Mouse (Mus musculus) 3T3-L1 (cell line): Measurements from ENCODE around the gene Ap4m1.
A peak's percentile ranks its signal among the peaks of the same experiment; 100 is the strongest.
"Not testable (repeated sequence)": the region's sequence is repeated elsewhere in the genome, so short reads cannot be mapped to it uniquely, and the experiment has no call there.

Source experiments
- DNase-seq: peaks from one replicate; pipeline ENCODE4 v3.0.0-alpha.2; 2015; ENCODE audit warnings: low read depth, low spot score

Ap4m1 gene

DNA sequence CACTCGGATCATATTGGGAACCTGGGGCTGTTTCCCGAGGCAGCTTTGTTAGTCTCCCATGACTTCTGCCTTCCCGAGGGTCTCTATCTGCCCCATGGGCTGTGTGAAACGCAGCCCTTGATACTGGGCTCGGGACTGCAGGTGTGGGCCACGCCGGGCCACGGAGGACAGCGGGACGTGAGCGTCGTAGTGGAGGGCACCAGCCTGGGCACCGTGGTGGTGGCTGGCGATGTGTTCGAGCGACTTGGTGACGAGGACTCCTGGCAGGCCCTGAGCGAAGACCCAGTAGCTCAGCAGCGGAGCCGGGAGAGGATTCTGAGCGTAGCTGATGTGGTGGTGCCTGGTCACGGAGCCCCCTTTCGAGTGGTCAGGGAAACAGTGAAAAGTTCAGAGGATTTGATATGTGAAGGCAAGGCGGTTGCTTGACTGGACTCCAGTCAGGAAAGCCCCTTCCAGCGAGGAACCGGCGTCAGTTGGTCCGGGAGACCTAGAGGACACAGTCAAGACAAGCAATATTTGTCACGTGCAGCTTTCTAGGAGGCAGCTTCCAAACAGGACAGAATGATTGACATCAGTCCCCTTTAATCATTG, 23.0 kb downstream of the Ap4m1 start:
- no peak for DNase-seq

DNA sequence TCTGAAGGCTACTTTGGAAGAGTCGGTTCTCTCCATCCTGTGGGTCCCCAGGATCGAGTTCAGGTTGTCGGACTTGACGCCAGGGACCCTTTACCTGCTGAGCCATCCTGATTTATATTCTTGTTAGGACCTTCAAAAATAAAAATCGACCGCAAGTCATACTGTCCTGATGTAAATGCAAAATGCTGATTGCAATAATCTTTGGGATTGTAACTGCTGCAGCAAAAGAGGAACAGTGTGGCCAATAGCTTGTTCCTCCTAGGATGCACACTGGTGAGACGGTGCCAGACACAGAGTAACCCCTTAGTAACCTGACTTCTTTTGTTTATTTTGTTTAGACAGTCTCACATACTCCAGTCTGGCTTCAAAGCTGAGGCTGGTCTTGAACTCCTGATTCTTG, 23.7 kb downstream of the Ap4m1 start:
- DNase-seq, result no peak

DNA sequence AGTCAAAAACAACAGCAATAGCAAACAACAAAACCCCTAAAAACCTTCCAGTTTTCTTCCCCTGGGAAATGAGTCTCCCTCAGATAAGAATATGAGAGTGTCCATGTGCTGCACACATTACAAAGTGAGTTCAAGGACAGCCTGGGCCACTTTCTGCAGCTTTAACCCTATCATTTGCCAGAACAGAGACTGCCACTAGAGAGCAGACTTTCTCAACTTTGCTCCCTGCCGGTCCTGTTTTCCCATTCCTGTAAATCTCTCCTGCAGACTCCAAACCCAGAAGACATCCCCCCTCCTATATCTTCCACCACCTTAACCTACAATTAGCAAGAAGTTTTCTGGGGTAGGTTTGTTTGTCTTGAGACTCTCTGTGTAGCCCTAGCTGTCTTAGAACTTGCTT, 27.8 kb downstream of the Ap4m1 start:
- DNase-seq, result peak; percentile 61

- no peak for DNase-seq
These were observed 30.3 kb downstream of the Ap4m1 start for GRCm38 (mm10) chr5:138202086-138202485.

DNA sequence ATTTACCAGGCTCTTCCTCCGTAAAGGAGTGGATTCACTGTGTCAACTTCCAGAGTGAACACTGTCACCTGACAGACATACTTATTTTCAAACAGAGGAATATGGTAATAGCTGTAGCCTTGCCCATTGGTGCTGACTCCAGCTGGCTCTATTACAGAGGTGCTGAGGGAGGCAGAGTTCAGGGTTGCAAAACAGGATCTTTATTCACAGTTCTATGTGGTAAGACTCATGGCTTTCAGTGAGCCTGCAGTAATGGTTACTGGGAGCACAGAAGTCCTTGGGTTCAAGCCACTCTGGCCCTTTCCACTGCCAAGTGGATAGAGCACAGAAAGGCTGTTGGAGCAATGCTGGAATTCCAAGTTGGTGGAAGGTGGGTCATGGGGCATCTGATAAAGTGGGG, 35.5 kb downstream of the Ap4m1 start:
- no peak for DNase-seq

DNA sequence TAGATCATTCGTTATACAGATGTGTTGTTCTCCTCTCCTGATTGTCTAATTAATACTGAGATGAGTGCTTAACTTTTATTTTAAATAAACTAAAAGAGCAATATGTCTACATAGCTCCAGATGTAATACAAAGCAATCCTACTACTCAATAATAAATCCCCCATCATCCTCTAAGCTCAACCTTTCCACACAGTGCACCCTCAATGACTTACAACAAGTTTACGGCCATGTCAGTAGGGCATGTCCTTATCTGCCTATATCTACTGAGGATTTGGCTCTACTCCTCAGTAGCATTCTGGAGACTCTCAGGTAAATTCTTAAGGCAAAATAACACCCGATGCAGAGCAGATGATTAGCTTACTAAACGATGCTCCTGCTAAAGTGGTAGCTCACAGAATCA, 36.1 kb downstream of the Ap4m1 start:
- no peak for DNase-seq

DNA sequence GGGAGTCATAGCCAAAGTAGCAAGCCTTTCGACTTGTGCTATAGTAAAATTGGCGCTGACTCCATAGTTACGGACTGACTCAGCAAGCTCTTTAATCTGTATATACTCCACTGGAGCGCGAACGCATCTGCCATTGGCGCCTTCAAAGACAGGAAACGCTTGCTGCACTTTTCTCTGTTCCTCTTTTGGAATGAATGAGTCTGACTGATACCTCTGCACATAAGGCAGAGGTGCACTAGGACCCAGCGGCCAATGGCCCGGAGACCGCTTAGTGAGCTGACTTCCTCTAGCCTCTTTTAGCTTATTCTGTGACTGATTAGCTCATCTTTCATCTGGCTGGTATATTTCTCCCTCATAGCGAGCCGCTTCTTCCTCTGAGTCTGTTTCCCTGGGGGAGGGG, 44.8 kb downstream of the Ap4m1 start:
- not testable (repeated sequence) for DNase-seq

DNA sequence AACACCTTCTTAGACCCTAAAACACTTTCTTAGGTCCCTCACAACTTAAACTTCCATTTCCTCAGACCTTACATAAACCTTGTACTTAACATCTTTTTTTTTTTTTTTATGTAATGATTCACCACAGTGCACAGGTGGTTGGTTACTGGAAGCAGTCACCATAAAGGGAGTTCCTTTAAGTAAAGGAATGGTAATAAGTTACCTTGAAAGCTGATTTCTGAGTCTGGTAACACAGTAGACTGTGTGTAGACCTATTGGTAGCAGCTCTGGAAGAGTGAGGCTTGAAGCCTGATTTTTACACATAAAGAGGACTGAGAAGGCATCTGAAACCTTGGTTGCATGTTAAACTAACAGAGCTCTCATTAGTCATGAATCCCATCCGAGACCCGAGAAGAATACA, 48.1 kb downstream of the Ap4m1 start:
- DNase-seq, result no peak

DNA sequence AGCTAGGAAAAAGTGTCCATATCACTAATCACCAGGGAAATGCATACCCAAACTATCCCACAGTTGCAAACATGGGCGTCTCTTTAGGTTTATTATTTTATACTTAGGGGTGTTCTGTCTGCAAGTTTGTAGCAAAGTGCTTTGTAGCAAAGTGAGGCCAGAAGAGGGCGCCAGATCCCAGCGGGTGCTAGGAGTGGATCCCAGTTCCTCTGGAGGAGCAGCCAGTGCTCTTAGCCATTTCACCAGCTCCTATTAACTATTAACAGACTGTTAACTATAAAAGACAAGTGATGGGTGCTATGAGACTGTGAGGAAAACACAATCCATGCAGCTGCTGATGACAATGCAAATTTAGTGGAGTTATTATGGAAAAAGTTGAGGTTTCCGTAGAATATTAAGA, 50.3 kb downstream of the Ap4m1 start:
- DNase-seq, result peak; percentile 91

DNA sequence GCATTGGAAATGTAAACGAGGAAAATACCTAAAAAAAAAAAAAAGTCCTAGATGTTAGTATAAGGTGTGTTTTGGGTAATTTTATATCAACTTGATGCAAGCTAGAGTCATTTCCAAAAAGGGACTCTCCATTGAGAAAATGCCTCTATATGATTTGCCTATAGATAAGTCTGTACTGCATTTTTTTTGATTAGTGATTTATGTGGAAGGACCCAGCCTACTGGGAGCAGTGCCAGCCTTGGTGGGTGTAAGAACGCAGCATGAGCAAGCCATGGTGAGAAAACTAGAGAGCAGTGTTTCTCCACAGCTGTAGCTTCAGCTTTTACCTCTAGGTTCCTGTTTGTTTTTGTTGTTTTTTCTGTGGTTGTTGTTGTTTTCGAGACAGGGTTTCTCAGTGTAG, 51.5 kb downstream of the Ap4m1 start:
- DNase-seq, result no peak

- DNase-seq, result no peak
These were observed 53.9 kb downstream of the Ap4m1 start, which contains the start of gene Nxpe5 for GRCm38 (mm10) chr5:138225700-138226099. Gene Nxpe5, plus strand, starts transcription at chr5:138225898.

GRCm38 (mm10) chr5:138226491-138226890, 54.7 kb downstream of the Ap4m1 start:
- DNase-seq, result no peak

DNA sequence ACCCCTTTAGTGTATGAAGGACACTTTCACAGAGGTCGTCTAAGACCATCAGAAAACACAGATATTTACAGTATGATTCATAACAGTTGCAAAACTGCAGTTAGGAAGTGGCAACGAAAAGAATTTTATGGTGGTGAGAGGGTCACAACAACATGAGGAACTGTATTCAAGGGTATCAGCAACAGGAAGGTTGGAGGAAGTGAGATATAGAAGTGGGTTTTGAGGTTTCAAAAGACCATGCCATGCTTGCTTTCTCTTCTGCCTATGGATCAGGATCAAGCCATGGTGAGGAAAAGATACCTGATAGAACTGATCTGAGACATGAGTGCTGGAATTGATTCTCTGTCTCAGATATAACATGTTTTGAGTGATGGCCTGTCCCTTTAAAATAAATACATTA, 55.6 kb downstream of the Ap4m1 start:
- DNase-seq, result no peak

DNA sequence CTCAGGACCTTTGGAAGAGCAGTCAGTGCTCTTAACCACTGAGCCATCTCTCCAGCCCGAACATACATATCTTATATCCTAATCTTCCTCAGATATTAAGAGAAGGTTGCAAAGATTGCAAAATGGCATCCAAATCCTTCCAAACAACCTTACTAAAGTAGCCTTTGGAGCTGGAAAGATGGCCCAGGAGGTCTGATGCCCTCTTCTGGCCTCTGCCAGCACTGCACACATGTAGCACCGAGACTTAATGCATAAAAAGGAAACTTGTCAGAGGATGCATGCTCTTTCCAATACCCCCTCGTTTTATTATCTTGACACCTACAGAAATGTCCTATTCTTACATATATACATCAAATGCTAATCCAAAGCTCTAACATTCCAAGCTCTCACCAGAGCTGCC, 56.2 kb downstream of the Ap4m1 start:
- DNase-seq, result peak; percentile 60

DNA sequence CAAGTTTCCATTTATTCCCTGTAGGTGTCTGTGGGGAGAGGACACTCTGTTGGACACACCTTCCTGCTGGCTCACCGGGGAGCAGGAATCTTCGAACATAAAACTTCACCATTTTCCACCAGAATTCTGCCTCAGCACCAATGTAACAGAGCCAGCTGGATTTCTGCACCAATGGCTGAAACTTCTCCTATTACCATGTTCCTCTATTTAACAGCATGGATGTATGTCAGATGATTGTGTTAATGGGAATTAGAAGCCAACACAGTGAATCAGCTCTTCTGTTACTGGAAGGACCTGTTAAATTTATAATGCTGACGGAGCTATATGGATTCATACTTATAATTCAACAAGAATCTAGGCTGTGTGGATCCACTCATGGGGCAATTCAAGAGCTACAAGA, 57.7 kb downstream of the Ap4m1 start:
- no peak for DNase-seq
